12 mouse cellular contexts compared by ENCODE assay signal in the genomic region with DNA sequence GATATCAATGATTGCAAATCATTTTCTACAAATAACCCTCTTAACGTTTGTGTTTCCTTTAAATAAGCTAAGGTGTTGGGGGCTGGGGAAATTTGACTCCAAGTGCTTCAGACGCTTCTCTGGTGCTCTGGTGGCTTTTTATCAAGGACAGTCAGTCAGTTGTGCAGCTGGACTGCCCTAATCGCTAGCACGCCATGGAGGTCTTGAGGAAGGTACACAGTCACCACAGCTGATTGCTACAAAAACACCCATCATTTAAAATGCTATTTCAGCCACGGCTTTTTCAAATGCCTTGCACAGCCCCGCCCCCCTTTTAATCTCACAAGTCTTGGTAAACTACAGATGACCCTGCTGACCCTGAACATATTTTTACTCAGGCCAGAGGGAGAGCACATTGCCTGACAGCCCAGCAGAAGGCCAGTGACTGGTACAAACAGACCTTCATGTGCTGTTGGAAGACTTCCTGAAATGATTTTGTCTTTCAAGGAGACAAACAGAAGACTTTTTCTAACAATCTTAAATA. TPM values are rescaled to one million over a fixed set of nuclear protein-coding genes. Genes with fewer than 3 reads are reported as not detected.
DNase-seq lines count a peak whose midpoint lies in the region; ATAC-seq and TF ChIP-seq lines count a peak whose summit lies in the region.
"Had no signal": no experiment of that assay in that cellular context is flagged by ENCODE, and none has a peak within 500 bp of the region (broad histone marks: within the 10 kb centered on the region; RNA-seq: fewer than 3 reads in every experiment).

No protein-coding gene starts in this region.

- H3K79me2 ChIP-seq in heart, adult 2 months (replicated peaks; ENCODE audit: control insufficient read depth, insufficient read depth, low read length), result no peaks in the 10 kb centered on the region; the same call in 1 of the 2 replicates

- ATAC-seq in heart, embryonic 14.5 days (ENCODE audit: insufficient number of reproducible peaks, insufficient read depth, low FRiP score, low read depth), result no peak
- ATAC-seq in G1E (ENCODE audit: extremely low read depth, insufficient number of reproducible peaks, low FRiP score, poor library complexity, severe bottlenecking), result peak; percentile 84
- ATAC-seq in common myeloid progenitor, adult 5-6 weeks (replicated peaks; ENCODE audit: low read depth, poor library complexity, severe bottlenecking), result 0 out of 2 replicates have a peak, but pooled peaks have one; percentile 16
- ATAC-seq in liver, embryonic 15.5 days (ENCODE audit: insufficient read depth), result peak; percentile 45
- ATAC-seq: hindbrain, embryonic 16.5 days had no signal

- no peaks in the 10 kb centered on the region for H3K27me3 ChIP-seq in heart, embryonic 14.5 days (ENCODE audit: control insufficient read depth, insufficient read depth, low read length)
- no peaks in the 10 kb centered on the region for H3K27me3 ChIP-seq in heart, adult 2 months (ENCODE audit: control insufficient read depth, insufficient read depth, low read length)
- no peaks in the 10 kb centered on the region for H3K27me3 ChIP-seq in G1E (ENCODE audit: insufficient read depth, low read length)
- no peaks in the 10 kb centered on the region for H3K27me3 ChIP-seq in liver, embryonic 15.5 days

- H3K27ac ChIP-seq in heart, embryonic 14.5 days (replicated peaks in 1 of 2; ENCODE audit: control insufficient read depth in 1 of 2, insufficient read depth in 1 of 2, low read depth in 2 of 2, low read length in 2 of 2), result peak overlapping the region; percentile 0 to 41
- H3K27ac ChIP-seq in heart, adult 2 months, result no peak overlapping the region
- peak overlapping the region; percentile 45; the same call in 1 of the 2 replicates for H3K27ac ChIP-seq in liver, embryonic 15.5 days (replicated peaks)

- intact Hi-C loops in heart, adult 2 months (cut with DNase I), result no loop called here

- TF ChIP-seq CTCF in heart, adult 2 months (IDR thresholded peaks at IDR 0.05), result no peak
- TF ChIP-seq CTCF in G1E (IDR thresholded peaks at IDR 0.05; ENCODE audit: low read depth, low read length), result no peak

- peaks cover 2 to 18% of the 10 kb centered on the region in 2 experiments for H3K4me1 ChIP-seq in heart, embryonic 14.5 days (ENCODE audit: control insufficient read depth in 2 of 2, insufficient read depth in 2 of 2, low read length in 2 of 2)
- peaks cover 3% of the 10 kb centered on the region for H3K4me1 ChIP-seq in heart, adult 2 months (ENCODE audit: control insufficient read depth, insufficient read depth, low read length)
- peaks cover 24% of the 10 kb centered on the region for H3K4me1 ChIP-seq in G1E (ENCODE audit: insufficient read depth, low read depth, low read length)
- peaks cover 31% of the 10 kb centered on the region for H3K4me1 ChIP-seq in liver, embryonic 15.5 days (replicated peaks)

- WGBS in heart, embryonic 14.5 days, result 33% methylated on average over 6 of the region's 6 CpGs
- WGBS in heart, adult 2 months, result 41% methylated on average over 6 of the region's 6 CpGs
- WGBS in liver, embryonic 15.5 days (ENCODE audit: insufficient replicate concordance), result 27% methylated on average over 6 of the region's 6 CpGs

- no peak overlapping the region for H3K9ac ChIP-seq in heart, embryonic 14.5 days (ENCODE audit: low read length)
- no peak overlapping the region for H3K9ac ChIP-seq in heart, adult 2 months (ENCODE audit: low read depth, low read length)
- H3K9ac ChIP-seq in liver, embryonic 15.5 days, result no peak overlapping the region

- no peak for TF ChIP-seq EP300 in heart, adult 2 months (IDR thresholded peaks at IDR 0.05; ENCODE audit: insufficient read depth, low read depth, low read length)

- H3K4me2 ChIP-seq in heart, embryonic 14.5 days (ENCODE audit: low read length), result no peak overlapping the region
- H3K4me2 ChIP-seq in liver, embryonic 15.5 days, result peak overlapping the region; percentile 29; the same call in 1 of the 2 replicates

- no peaks in the 10 kb centered on the region for H3K9me3 ChIP-seq in heart, embryonic 14.5 days (ENCODE audit: control insufficient read depth, low read length)
- peaks cover 8% of the 10 kb centered on the region for H3K9me3 ChIP-seq in G1E (replicated peaks)
- H3K9me3 ChIP-seq in liver, embryonic 15.5 days (replicated peaks), result no peaks in the 10 kb centered on the region

- H3K4me3 ChIP-seq in heart, embryonic 14.5 days (ENCODE audit: control insufficient read depth in 1 of 2, insufficient read depth in 1 of 2, low read depth in 1 of 2, low read length in 2 of 2), result no peak overlapping the region
- no peak overlapping the region for H3K4me3 ChIP-seq in heart, adult 2 months
- H3K4me3 ChIP-seq in G1E (ENCODE audit: low read depth, low read length), result no peak overlapping the region; the same call in 1 of the 2 replicates
- no peak overlapping the region for H3K4me3 ChIP-seq in liver, embryonic 15.5 days (replicated peaks)
- H3K4me3 ChIP-seq: erythroblast, embryonic 14.5 days had no signal

- DNase-seq in heart, adult 2 months, result no peak
- DNase-seq in G1E (ENCODE audit: low spot score), result peak; percentile 37
- DNase-seq in thymus, postnatal 4 days, result no peak
- DNase-seq in right cerebral cortex, postnatal 10 days (ENCODE audit: low spot score in 2 of 2), result no peak
- DNase-seq in thymus, adult 18-20 months, result no peak
- DNase-seq: cerebellum, adult 9-11 months; gastrocnemius, postnatal 25 days had no signal

- no peak for TF ChIP-seq POLR2A in heart, adult 2 months (IDR thresholded peaks at IDR 0.05; ENCODE audit: insufficient read depth, low read depth, low read length)

- peaks cover 3% of the 10 kb centered on the region; the same call in 1 of the 2 replicates for H3K36me3 ChIP-seq in heart, embryonic 14.5 days (ENCODE audit: control insufficient read depth, insufficient read depth, low read length)
- peaks cover 2% of the 10 kb centered on the region; the same call in 1 of the 2 replicates for H3K36me3 ChIP-seq in heart, adult 2 months (ENCODE audit: control insufficient read depth, insufficient read depth, low read length)
- peaks cover 38% of the 10 kb centered on the region for H3K36me3 ChIP-seq in G1E (replicated peaks)
- peaks cover 8% of the 10 kb centered on the region; the same call in 1 of the 2 replicates for H3K36me3 ChIP-seq in liver, embryonic 15.5 days (replicated peaks)

RNA-seq across cellular contexts. Expression of a gene that starts 2.5 kb away (rescaled TPM):
- 11.1 and 11.3 TPM in 2 replicates for polyA plus RNA-seq in heart, embryonic 14.5 days (2014; fragmentation: Nextera tagmentation; extraction: Ambion mirVana)
- 1 to 10 TPM; 3.9 to 4.8 TPM for total RNA-seq in heart, adult 2 months (2021)
- polyA plus RNA-seq in heart, adult 2 months (2012; rRNA removed), result 1.2 and 1.4 TPM in 2 replicates
- total RNA-seq in G1E (2014; fragmentation: Nextera tagmentation), result 8.4 and 9.9 TPM in 2 replicates
- total RNA-seq in G1E (2017), result 13.7 and 15.7 TPM in 2 replicates
- polyA plus RNA-seq in G1E (2012), result 0.94 and 1.5 TPM in 2 replicates
- total RNA-seq in common myeloid progenitor, adult 5-6 weeks (2017), result 15.7 and 20.4 TPM in 2 replicates
- polyA plus RNA-seq in liver, embryonic 15.5 days (2015; fragmentation: Nextera tagmentation; extraction: Ambion mirVana), result 5.8 TPM in 2 replicates
- polyA plus RNA-seq: erythroblast, embryonic 14.5 days had no signal
